Mouse (Mus musculus) frontal cortex, postnatal 10 days (tissue): Measurements from ENCODE around the gene Fv1.
"Not testable (repeated sequence)": the region's sequence is repeated elsewhere in the genome, so short reads cannot be mapped to it uniquely, and the experiment has no call there.

ENCODE experiments used
- DNase-seq, 2 experiments: peaks; one replicate each; pipeline ENCODE4 v3.0.0; 2022; ENCODE audit warnings: low spot score in 2 of 2, mixed read lengths in 1 of 2

The Fv1 gene

DNA sequence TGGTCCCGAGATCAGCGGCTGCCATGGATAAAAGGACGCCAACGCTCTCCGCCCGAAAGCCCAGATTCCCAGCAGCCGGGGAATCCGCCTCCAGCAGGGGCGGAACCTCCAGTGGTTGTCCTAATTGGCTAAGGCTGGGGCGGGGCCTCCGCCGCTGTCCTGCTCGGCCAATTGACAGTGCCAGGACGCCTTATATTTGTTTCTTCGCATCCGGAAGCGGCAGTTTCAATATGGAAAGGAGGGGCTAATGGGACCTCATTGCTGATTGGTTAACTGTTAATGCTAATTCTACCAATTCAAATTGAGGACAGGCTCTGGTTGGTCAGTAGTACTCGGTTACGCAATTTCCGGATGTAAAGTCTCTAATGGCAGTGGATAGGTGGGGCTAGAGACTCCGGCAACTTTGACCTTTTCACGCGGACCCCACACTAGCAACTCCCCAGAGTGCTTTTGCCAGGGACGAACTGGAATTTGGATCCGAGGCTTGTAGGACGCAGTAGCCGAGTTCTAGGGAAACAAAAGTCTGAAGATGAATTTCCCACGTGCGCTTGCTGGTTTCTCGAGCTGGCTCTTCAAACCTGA is at the start of gene Fv1, which contains the start of gene Miip:
Gene Fv1, plus strand, starts transcription at position 530 of the 582 bp plus-strand sequence.
Gene Miip, minus strand, starts transcription at position 367 of the 582 bp plus-strand sequence.
- peak; percentile 93 to 96 for DNase-seq

GRCm38 (mm10) chr4:147819659-147820058 is 49.1 kb upstream of the Fv1 start:
- not testable (repeated sequence) for DNase-seq

- DNase-seq = not testable (repeated sequence)
These were observed 47.4 kb upstream of the Fv1 start for GRCm38 (mm10) chr4:147821414-147821813.

DNA sequence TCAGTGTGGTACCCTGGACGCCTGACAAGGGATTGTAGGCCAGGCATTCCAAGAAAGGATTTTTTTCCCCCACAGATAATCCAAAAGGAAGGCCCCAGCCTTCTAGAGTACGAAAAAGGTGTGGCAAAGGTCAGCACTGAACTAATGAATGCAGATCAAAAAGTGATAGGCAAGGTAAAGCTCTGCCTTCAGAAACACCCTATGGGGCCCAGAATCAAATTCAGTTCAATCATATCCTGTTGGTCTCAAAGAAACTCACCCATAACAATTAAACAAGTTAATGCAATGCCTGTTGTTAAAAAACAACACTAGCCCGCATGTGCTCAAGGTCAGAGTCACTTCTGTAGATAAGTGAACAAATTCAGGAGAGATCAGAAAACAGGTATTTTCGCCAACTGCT is 44.4 kb upstream of the Fv1 start:
- no peak for DNase-seq

- DNase-seq = not testable (repeated sequence)
These were observed 29.5 kb upstream of the Fv1 start for GRCm38 (mm10) chr4:147839282-147839681.

GRCm38 (mm10) chr4:147842871-147843270 is 25.9 kb upstream of the Fv1 start:
- no peak for DNase-seq

- peak; percentile 55 to 65 for DNase-seq
These were observed 20.9 kb upstream of the Fv1 start, which contains the start of gene Zfp933 for GRCm38 (mm10) chr4:147847614-147848583. Gene Zfp933, minus strand, starts transcription at chr4:147848366.

- DNase-seq = no peak
These were observed 20.2 kb upstream of the Fv1 start for GRCm38 (mm10) chr4:147848584-147848991.

- no peak for DNase-seq
These were observed 18.0 kb upstream of the Fv1 start for GRCm38 (mm10) chr4:147850776-147851175.

DNA sequence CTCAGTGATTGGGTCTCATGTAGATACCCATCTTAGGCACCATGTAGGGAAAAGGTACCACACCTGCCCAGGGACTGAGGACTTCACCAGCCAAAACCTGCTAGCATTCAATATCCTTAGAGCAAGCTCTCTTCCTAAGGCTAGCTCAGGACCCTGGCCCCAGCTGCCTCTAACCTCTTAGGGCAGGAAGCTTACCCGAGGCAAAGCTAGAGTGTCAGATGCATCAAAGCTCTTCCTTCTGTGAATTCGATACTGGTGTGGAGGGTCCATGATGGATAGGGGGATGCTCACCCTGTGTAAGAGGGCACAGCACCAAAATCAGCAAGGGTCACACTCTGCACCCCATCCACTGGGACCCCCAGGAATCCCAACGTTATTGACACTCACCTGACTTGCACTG is 6.7 kb upstream of the Fv1 start:
- no peak for DNase-seq

DNA sequence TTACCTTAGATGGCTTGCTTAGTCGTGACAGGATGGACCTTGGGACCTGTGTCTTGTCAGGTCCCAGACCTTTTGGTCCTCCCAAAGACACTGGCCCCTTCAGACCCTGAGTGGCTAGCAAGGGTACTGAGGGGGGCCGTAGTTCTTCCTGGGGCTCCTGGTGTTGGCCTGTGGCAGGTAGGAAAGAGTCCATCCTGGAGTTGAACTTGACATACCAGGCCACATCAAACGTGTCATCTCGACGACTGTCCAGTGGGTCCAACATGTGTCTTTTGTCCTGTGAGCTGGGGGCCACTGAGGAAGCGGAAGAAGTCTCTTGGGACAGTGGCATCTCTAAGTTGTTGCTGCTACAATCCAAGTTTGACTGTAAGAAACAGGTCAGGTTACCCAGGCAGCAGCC is 3.1 kb upstream of the Fv1 start:
- peak in 1 of 2 experiments; percentile 6 for DNase-seq

DNA sequence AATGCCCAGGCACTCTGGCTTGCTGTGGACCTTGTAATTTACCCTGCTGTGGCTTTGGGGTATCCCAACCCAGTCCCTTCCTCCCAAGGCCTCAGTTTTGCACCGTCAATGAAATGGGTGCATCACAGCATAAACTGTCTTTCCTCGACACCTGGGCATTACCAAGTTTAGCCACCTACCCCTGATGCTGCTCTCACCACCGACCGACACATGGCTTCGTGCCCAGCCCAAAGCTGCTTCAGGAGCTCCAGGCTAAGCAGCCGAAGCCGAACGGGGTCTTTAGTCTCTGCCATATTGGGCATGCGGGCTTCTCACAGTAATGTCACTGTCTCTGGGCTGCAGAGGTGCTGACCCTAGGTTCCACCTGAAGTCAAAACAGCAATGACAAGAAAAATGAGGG is 2.7 kb upstream of the Fv1 start:
- no peak for DNase-seq

- DNase-seq = not testable (repeated sequence)
These were observed 2.0 kb upstream of the Fv1 start for GRCm38 (mm10) chr4:147866793-147867192.

DNA sequence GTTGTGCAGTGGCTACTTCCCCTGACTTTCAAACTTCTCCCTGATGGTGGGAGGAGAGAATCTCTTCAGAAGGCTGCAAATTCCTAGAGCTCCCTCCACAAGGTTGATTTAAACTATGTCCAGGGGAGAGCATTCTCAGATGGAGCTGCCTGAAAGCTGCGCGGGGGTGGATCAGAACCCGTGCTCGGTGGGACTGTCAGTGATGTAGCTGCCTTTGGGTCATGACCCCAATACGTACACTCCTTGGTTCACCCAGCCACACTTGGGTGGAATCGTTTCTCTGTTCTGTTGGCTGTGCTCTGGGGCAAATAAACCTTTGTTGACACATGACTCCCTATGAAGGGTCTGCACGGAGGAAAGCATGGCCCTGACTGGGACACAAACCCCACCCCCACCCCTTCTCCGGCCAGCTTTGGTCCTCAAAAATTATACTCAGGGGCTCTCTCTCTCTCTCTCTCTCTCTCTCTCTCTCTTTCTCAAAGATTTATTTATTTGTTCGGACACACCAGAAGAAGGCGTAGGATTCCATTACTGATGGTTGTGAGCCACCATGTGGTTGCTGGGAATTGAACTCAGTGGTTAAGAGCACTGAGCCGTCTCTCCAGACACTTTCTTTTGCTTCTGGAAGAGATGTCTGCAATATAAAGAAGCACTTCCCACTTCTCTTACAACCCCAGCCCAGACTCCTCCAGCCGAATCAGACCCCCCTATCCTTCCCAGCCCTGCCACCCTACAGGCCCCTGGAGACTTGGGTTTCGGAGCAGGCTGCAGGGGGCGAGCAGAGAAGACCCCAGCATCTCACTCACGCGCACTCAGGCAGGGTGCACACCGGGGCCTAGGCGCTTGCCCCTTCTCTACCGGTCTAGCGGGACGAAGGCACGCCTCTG is 973 bp upstream of the Fv1 start:
- DNase-seq = no peak

GRCm38 (mm10) chr4:147869238-147869637 is 459 bp downstream of the Fv1 start:
- DNase-seq = no peak

GRCm38 (mm10) chr4:147875852-147876575 is 7.2 kb downstream of the Fv1 start:
- no peak for DNase-seq

DNA sequence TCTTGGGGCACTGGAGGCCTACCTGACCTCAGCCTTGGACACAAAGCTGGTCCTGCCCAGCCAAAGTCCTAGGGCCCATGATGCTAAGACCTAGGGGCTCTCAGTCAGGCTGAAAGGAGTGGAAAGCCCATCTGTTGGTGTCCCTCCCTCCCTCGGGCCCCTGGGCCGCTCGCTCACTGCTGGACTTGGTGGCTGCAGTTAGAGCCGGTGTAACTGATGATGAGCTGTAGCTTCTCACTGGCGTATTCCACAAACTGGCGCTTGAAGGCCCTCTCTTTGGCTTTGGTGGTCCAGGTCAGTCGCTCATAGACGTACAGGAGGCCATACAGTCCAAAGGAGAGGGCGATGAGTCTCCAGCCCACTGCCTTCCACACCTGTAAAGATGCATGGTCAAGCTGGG is 9.8 kb downstream of the Fv1 start:
- DNase-seq = no peak

GRCm38 (mm10) chr4:147879456-147879855 is 10.7 kb downstream of the Fv1 start:
- DNase-seq = no peak

- DNase-seq = no peak
These were observed 11.1 kb downstream of the Fv1 start for GRCm38 (mm10) chr4:147879865-147880264.

DNA sequence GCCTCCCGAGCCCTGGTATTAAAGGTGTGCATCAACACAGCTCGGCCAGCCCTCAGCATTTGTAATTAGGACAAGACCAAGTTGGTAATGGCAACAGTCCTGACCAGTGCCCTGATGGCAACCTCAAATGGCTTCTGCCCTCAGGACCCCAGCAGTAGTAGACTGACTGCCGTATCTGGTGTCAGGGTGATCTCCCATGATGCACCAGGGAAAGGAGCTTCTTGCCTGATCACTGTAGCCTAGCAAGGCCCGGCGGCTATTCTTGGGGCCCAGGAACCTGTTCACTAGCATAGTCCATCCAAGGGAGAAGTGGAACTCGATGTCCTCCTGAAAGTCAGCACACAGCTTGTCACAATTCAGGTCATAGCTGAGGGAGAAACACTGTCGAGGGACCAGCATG is 13.0 kb downstream of the Fv1 start:
- DNase-seq = no peak

GRCm38 (mm10) chr4:147883041-147883440 is 14.3 kb downstream of the Fv1 start:
- no peak for DNase-seq
